Mouse (Mus musculus): ENCODE results near the gene Ccdc149. TPM values are rescaled to one million over a fixed set of nuclear protein-coding genes. Genes with fewer than 3 reads are reported as not detected.

Ccdc149 gene
- 1 to 10 TPM; 4.9 to 9.6 TPM for total RNA-seq (2021)
- 1.1 and 1.2 TPM in 2 replicates for polyA plus RNA-seq (2012; rRNA removed)
- long read RNA-seq, transcript Ccdc149-201 (12 exons, 3,295 nt): major isoform, 12 of 15 reads
- long read RNA-seq, partial matches to known transcripts: 0 of 15 reads
- long read RNA-seq, other reads (novel, unspliced or antisense): 3 of 15 reads

DNA sequence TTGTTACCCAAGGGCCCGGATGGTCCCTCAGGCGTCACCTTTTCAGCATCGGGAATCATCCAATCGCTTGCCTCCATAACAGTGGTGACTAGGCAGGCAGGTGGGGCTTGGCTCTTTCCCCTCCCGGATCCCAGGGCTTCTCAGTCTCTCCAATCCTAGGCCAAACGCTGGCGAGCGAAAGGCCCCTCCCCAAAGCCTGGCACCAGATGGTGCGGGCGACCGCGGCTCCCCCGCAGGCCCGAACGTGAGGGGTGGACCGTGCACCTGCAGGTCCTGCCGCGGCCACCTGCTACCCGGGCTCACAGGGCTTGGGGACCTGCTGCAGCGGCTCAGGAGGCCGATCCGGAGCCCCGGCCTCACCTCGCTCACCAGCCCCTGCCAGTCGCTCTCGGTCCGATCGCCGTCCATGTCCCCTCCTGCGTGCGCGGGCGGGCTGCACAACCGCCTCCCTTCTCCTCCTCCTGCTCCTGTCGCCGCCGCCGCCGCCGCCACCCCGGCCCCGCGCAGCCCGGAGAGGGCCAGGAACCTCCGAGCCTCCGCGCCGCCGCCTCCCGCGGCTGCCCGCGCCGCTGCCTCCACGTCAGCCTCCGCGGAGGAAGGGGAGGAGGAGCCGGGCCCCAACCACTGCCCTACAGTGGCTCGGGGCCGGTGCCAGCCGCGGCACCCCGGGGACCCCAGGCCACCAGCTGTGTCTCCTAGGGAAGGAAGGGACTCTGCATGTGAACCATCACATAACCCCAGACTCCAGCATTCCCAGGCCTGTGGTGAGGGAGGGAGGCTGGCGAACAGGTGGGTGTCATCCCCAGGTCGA, at the start of gene Ccdc149:
Gene Ccdc149, minus strand, starts transcription at position 531 of the 811 bp plus-strand sequence.
- peak; percentile 84 for DNase-seq

DNA sequence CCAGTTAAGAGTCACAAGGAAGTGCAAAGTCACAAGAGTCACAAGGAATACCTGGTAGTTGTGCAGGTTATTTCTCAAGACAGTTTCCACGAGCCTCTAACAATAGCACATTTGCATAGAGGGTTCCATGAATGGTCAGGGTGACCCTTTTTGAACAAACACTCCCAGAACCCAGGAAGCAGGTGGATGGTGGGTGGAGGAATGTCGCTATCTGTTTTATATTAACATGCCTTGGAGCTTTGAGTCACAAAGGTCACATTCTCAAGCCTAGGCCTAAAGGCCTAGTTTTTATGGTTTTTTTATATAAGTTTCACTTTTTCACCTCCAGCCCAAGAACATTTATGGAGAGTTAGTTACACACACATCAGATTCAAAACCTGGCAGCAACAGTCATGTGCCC, 48.6 kb upstream of the Ccdc149 start:
- no peak for DNase-seq

DNA sequence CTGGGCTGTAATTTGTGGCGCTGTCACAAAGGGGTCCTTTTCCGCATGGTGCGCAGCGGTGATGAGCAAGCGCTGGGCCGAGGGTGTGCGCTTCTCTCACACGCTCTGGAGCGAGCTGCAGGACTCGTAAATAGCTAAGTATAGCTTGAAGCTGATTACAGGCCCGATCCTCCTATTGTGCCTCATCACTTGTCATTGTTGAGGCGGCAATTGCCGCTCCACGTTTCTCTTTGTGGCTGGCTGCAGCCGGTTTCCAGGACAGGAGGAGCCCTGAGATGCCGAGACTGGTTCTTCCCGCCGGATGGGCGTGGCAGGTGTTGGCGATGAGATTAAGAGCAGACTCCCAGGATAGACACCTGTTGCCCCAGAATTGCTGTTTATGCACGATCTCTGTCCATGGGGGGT, 44.8 kb upstream of the Ccdc149 start:
- DNase-seq: no peak

DNA sequence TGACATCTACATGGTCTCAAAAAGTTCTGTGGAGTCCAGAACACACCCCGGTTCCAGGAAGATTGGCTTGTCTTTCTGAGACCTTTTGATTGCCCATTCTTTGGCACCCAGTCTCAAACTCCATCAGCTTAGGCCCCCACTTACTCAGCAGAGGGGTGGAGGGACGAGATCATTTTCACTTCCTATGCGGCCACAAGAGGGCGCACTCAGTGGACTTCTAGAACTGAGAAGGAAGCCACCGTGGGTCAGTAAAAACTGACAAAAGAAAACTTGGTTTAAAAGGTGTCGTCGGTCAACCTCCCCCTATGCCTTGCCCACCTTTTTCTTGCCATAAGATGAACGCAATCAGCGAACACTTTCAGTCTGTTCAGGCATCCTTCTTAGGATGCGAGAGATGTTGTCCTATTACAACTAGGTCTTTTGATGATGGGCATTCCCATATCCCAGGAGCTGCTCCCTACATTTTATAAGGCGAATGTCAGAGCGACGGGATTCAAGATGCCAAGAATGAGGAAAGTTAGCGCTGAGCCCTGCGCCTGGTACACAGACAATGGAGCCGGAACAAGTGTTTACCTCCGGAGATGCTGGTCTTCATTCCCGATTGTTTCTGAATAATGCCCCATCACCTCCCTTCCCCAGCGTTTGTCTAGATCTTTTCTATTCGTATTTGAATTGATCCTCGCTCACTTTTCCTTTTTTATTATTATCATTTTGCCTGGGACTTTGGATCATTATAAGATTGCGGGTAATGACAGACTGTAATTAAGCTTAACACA, 44.1 kb upstream of the Ccdc149 start:
- peak; percentile 52 for DNase-seq

DNA sequence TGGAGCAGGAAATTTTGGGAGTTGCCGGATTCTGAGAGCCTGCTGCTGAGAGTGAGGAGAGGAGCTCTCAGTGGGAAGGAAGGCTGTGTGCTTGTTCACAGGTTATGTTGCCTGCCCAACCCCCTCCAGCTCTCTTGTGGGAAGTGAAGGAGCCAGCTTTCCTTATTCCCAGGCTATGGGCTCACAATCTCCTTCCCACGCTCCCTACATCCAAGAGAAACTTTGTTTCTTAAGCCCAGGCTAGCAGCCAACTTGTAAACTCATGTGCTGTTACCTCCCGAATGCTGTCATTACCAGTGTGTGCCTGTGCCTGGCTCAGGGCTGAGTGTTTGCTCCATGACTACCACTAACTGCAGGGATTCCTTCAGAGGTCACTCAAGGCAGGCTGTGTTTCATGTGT, 39.8 kb upstream of the Ccdc149 start:
- no peak for DNase-seq

DNA sequence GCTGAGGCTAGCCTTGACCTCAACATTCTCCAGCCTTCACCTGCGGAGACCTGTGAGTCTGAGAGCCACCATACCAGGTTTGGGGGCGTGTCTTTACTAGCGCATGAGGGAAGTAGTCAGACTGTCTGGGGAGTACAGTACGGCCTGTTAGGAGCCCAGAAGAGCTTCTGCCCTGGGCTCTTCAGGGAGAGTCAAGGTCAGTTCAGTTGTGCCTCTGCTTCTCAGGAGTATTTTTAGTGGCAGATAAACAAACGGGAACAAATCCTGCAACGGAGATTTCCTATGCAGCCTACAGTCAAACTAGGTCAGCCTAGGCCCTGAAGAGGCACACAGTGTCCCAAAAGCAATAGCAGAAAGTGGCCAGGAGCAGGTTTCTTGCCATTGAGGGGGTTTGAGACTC, 38.1 kb upstream of the Ccdc149 start:
- peak; percentile 10 for DNase-seq

DNA sequence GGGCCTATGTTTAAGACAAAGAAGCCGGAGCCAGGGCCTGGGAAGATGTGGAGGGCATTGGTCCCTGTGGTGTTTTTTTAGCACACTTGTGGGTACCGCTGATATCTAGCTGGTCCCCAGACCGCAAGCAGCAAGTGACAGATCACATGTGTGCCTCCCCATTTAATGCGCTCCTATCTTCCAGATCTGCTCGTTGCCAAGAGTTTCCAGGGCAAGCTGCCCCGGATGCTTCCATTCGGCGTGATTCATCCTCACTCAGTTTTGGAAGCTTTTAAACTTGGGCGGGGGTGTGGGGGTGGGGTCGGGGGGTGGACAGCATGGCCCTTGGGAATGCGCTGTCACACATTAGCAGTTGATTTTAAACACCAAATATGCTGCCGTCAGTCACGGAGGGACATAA, 33.3 kb upstream of the Ccdc149 start:
- no peak for DNase-seq

DNA sequence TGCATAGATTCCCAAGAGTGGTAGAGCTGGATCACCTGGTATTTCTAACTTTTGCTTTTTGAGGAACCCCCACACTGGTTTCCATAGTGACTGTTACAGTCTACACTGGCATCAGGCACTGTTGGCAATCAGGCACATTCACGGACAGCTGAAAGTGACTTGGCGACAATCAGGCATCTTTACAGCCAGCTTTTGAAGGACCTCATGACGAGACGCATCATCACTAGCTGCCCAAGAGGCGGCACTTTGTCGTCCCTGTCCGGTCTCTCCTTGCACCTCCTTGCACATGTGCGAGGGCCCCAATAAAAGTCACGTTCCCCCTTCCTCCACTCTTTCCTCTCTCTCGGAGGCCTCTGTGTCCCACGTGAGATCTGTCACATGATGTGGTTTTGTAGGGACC, 32.8 kb upstream of the Ccdc149 start:
- no peak for DNase-seq

DNA sequence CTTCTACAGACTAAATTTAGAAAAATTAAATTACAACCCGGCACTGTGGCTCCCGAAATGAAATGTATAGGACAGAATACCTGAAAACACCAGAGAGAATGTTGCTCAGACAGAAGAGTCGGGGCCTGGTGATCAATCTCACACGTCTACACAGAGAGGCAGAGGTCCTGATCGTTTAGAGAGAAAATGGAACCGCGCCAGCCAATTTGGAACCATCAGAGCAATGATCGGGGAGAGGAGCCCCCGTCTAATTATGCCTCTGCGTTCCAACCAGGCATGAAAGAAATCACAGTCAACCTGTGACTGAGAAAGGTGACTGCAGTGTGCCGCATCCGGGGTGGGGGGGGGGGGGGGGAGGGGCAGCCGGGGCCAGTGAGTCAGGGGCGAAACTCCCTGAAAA, 24.4 kb upstream of the Ccdc149 start:
- DNase-seq: no peak

DNA sequence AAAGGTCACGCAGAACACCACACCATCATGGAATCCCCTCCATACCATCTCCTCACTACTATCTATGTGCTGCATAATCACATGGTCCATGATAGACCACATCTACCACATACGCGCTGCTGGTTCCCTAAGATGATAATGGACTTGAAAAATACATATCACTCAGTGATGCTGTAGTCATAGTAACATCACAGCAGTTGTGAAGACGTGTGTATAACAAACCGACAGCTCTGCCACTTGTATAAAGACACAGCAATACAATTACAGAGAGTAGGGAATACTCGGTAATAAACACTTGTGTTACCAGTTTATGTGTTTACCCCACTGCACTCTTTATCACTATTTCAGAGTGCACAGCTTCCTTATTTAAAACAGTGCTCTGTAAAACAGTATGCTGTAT, 20.2 kb upstream of the Ccdc149 start:
- no peak for DNase-seq

DNA sequence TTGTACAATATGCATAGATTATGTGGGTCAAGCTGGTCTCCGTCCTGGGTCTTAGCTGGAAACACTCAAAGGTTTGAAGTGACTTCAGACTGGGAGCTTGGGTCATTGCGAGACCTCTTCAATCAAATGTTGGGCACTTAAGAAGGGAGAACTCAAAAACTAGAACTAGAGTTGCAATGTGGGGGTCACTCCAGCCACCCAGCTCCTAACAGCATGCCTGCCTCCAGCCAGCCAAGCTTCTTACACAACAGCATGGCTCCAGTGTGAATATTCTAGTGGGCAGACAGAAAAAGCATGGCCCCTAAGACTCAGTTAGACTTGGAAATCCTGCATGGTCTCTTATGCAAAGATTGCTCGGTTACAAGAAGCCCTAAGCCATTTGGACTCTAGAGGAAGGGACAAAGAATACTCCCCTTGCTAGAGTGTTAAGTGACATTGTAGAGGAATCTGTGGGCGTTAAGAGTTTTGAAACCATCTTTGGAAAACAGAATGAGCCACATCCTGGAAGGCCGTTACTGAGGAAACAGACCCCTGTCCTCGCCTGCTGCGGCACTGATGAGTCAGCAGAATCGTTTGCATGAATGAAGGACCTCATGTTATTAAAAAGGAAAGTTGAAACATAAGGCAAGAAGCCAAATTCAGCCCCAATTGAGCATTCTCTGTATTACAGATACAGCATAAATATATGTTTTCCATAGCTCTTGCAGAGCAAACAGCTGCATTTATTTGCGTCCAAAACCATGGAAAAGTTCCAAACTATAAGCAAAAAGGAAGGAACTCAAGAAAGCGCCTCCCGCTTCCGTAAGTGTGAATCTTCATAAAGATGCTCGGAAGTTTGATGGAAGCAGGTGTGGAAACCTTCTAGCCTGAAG, 16.5 kb upstream of the Ccdc149 start:
- no peak for DNase-seq

DNA sequence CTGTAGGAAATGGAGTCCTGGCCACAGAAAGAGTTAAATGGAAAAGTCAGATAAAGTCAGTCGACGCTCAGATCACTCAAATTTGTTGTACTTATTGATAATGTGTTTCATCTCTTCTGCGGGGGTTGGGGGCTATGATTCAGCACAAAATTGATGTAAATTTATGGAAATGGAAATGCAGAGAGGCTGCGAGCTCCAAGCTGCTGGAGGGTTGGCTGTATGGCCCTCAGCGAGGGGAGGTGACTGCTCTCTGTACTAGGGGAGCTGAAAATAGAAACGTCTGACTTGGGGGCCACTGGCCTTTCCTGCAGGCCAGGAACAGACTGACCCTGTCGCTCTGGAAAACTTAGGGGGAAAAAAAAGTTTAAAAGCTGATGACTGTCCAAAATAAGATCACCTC, 5.5 kb upstream of the Ccdc149 start:
- no peak for DNase-seq

DNA sequence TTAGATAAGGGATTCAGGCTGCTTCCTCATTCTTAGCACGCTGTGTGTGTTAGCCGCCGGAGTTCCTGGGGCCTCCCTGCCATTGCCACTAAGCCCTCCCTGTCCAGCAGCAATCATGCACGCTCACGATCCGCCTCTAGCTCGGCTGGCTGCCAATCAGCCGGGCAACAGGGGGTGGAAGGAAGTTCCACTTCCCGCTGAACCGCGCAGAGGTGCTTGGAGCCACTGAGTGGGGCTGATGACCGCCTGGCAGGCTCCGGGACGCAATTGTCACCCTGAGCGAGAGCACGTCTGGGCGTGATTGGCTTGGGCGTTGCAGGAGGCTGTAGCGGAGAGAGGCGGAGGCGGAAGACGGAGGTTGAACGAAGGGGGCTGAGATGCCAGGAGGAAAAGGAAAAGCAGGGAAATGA, 5.0 kb upstream of the Ccdc149 start:
- peak; percentile 89 for DNase-seq

DNA sequence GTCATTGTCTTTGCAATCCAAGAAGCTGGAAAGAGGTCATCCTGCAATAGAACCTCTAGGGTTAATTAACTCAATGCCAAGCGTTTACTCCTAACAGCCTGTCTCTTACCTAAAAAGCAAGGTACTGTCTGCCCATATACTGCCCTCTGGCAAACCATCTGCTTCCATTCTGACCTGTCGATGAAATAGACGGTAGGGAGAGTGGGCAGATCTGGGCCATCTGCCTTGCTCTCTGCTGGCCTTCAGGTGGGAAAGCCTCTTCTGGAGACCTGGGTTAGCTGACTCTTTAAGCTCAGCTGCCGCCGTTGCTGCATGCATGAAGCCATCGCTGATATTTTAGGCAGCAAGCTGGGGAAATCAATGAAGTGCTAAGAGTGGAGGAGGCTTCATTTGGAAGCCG, 2.7 kb upstream of the Ccdc149 start:
- DNase-seq: no peak

DNA sequence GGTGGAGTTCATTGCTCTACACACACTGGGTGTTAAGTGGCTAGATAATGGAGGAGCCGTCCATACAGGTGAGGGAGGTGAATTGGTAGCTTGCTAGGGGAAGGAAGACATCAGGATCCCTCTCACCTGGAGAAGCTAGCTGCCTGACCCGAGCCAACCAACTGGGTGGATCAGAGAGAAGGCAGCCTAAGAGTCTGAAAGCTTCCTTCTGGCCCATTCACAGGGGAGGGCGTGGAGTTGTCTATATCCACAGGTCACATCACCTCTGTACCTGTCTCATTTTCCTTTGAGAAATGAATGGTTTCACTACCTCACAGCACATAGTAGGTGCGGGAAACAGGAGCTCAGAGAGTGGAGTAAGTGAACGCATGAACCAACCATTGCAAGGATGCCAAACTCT, 770 bp downstream of the Ccdc149 start:
- no peak for DNase-seq

DNA sequence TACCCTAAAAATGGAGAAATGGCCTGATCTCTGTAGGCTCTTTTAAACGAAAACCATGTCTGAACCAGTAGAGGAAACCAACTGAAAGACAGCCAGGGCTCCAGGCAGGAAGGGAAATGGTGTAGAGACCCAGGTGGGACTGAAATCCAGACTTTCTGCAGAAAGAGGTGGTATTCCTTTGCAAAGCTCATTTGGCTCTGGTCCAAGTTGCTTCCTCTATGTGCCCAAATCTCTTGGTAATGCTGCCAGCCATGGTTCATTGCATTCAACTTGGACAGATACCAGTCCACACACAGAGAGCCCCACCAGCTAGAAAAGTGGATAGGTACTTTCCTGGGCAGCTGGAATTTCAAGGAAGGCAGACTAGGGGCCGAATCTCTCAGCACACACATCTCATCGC, 3.5 kb downstream of the Ccdc149 start:
- no peak for DNase-seq

DNA sequence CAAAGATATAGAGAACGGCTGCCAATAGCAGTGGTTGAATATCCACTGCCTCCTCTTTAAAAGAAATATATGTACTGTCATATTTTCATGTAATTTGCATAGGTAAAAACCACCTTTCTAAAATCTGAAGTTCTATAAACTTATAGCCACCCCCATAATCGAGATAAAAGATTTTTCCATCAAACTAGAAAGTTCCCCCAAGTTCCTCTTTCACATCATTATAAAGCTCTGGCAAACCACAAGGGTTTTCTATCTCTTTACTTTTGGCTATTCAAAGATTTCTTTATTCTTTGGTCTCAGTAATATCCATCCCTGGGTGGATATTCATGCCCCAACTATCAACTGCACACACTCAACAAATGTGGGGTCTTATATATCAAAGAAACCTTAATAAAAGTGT, 8.9 kb downstream of the Ccdc149 start:
- no peak for DNase-seq

DNA sequence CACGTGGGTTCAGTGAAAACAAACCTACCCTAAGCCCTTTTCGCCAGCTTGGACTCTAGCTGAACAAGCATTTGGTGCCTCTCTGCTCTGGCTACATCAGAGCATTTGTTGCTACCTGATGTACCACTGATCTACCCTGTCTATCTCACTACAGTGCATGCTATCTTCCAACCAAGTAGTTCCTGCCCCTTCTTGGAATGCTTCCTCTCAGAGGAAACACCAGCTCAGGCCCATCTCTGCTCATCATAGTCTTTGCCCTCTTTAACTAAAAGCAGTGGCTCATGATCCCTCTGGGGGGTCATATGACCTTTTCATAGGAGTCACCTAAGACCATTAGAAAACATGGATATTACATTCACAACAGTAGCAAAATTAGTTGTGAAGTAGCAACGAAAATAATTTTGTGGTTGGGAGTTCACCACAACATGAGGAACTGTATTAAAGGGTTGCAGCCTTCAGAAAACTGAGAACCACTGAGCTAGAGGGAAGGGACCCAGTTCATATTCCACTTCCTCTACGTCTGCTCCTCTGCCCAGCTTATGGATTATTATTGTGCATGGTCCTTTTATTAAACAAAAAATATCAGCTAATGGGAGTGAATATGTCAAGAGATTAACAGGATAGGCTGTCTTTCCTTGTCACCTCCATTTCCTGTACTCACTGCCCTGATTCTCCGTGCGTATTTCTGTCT, 9.7 kb downstream of the Ccdc149 start:
- DNase-seq: no peak

DNA sequence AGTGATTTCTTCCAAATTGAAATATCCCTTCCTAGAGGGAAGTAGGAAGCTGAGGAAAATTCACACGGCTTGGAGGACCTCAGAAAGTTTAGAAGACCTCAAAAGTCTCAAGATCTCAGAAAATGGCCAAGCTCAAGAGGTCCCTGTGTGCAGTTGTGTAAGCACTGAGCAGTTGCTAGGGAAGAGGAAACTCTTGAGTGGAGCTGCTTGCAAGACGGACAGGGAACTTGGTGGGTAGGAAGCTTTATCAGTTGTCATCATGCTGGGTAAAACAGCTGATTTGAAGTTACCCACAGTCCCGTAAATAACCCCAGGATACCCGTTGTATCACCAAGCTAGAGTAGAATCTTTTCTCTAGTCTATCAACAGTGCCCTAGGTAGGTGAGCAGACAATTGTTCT, 12.0 kb downstream of the Ccdc149 start:
- DNase-seq: no peak

DNA sequence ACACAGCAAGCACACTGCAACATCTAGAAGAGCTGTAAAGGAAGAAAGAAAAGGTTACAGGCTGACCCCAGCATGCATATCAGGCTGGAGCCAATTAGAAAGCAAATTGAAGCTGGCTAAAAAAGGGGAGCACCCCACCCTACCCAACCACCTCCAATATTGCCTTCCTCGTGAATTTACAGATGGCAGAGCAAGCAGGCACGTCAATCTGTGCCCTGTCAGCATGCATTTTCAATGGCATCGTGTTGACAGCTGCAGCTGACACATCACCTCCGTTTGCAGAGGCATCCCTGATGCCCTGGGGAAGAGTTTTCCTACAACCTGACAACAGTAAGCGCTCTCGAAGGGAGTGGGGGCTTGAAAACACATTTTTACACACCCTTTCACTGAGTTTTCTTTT, 14.2 kb downstream of the Ccdc149 start:
- no peak for DNase-seq

DNA sequence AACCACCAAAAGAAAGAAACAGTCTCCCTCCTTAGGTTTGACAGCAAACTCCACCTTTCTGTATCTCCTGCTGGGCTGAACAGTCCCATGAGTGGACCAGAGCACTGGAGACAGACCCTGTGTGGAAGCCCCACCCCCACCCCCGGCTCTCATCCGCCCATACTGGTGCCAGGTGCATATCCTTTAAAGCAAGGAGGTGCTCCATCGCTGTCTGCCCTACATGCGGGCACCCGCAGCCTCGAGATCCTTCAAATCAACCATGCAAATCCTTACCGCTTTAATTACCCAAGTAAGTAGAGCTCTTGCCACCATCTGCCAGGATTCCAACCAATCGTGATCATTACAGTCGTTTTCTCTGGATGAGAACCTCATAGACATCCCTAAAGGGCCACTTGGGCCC, 20.5 kb downstream of the Ccdc149 start:
- DNase-seq: no peak

DNA sequence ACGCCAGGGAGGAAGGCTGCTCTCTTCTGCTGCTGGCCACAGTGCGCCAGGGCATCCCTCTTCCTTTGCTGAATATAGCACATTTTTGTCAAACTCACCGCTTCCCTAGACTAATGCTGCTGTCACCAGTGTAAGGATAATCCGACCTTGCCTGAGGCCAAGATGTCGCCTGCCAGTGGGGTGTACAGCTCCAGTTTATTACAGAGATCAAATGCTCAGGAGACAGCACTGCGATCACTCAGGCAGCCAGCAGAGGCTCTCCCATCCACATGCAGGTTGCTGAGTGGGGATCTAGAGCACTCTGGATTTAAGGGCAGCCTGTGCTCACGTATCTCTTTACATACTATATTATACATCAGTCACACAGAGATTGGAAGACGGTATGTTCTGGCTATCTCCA, 22.1 kb downstream of the Ccdc149 start:
- no peak for DNase-seq

Data from adrenal gland, adult 2 months (tissue).